Mouse (Mus musculus) embryo, embryonic 11.5 days (tissue): Measurements from ENCODE around the gene Lmntd1.

Experiments used
- DNase-seq: peaks from one replicate; pipeline ENCODE4 v3.0.0-alpha.2; 2012; ENCODE audit warnings: low read depth, low spot score

Lmntd1 gene

GRCm38 (mm10) chr6:145605203-145605602 lies 8.9 kb downstream of the Lmntd1 start:
- no peak for DNase-seq

- DNase-seq = no peak
Measured at GRCm38 (mm10) chr6:145604648-145605047, 9.5 kb downstream of the Lmntd1 start.

DNA sequence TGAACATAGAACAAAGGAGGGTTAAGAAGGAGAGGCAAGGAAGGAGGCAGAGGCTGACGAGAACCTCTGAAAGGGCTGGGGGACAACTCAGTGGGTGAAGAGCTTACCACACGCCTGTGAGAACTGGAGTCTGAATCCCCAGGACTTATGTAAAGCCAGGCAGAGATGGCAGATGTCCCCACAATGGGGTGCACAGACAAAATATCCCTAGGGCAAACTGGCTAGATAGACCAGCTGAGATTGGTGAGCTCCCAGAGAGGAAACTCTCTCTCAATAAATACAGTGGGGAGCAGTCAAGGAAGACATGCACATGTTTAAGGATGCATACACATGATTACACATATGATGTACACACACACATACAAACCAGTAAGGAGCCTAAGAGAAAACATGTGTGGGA lies 10.0 kb downstream of the Lmntd1 start:
- no peak for DNase-seq

DNA sequence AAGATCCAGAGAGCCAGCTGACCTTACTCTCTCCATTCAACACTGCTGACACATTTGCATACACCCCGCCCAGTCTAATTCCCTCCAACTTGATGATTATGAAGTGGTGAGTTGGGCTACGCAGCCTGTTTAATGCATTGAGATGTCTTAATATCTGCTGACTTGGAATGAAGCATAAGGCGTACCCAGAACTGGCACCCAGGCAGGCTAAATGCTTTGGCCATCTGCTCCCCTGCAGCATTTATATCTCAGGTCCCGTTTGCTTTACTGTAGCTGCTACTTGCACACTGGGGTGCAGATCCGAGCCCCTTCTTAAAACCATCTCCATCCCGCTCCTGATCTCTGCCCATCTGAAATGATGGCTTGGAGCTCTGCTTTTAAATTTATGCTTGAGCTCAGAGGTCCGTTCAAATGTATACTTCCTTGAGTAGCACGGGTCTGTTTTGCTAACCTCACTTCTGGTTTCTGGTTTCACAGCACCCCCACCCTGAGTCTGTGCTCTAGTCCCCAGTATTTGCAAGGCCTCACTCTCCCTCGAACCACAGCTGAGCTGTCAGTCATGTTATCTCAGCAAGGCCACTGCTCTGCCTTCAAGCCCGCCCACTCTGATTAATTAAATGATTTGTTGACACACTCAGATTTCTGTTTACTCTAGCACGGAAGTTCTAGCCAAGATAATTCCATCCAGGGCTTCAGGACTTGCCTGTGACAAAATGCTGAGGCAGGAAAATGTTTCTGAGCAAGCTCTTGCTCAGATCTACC lies 15.1 kb downstream of the Lmntd1 start:
- DNase-seq = no peak

GRCm38 (mm10) chr6:145595905-145596304 lies 18.2 kb downstream of the Lmntd1 start:
- DNase-seq = no peak

DNA sequence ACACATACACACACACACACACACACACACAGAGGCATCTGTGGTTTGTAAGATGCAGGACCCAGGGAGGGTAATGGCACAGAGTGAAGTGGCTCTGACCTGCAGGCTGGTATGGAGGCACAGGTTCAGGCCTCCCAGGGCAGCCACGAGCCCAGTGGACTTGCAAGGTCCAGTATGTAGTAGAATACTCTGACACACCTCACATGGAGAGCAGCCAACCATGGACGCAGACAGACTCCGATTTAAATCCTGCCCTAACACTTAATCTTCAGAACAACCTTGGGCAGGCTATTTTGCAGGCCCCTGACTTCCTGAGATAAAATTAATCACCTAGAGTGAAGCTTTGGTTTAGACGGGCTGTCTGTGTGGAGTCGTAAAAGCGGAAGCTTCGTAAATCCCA lies 20.1 kb downstream of the Lmntd1 start:
- DNase-seq = no peak

GRCm38 (mm10) chr6:145592531-145592998 lies 21.6 kb downstream of the Lmntd1 start:
- DNase-seq = no peak

- no peak for DNase-seq
Measured at GRCm38 (mm10) chr6:145592036-145592435, 22.1 kb downstream of the Lmntd1 start.

- DNase-seq = no peak
Measured at GRCm38 (mm10) chr6:145591578-145591977, 22.5 kb downstream of the Lmntd1 start.

- no peak for DNase-seq
Measured at GRCm38 (mm10) chr6:145590501-145591293, 23.4 kb downstream of the Lmntd1 start.

GRCm38 (mm10) chr6:145585052-145585973 lies 28.8 kb downstream of the Lmntd1 start:
- no peak for DNase-seq

DNA sequence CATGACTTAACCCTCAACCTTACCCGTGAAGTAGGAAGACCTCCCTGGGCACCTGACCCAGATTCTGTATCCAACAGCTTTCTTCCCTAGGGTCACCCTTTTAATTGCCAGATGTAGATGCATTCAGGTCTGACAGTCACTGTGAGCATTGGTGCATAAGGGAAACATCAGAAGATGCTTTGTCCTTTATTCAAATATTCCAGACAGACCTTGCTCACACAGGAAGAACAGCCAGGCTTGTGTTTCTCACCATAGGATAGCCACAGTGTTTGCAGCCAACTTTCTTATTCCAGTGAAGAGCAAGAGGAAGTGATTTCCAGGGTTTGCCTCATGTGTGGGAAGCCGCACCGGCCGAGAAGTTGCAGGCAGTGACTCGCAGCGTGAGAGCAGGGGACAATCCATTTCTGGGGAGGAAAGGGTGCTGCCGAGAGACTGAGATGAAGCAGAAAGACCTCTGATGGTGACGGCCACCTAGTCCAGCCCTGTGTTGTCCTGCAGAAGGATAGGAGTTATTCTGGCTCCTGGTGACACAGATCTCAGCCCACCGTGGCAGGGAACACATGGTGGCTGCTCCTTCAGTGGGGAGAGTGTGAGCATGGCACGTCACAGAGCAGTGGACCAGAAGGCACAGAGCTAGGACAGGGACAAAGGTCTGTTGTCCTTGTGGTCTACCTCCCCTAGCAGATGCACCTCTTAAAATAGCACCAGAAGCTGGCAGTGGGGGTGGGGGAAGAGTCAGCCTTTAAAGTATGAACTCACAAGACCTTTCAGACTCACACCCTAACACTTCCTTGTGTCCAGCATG lies 32.6 kb downstream of the Lmntd1 start:
- DNase-seq = no peak

DNA sequence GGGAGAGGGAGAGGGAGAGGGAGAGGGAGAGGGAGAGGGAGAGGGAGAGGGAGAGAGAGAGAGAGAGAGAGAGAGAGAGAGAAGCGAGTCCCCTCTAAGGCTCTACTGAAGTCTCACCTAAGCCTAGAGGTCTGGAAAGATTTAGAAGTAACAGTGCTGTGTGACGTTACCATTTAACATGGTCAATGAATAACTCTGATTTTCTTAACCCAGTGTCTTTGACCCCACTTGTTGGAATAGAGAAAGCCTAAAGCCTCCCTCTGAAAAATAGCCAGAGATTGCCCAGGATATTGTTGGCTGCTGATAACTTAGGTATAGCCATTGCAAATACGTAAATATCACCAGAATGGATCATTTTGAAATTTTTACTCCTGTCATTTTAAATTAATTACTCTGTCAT lies 34.4 kb downstream of the Lmntd1 start:
- no peak for DNase-seq

DNA sequence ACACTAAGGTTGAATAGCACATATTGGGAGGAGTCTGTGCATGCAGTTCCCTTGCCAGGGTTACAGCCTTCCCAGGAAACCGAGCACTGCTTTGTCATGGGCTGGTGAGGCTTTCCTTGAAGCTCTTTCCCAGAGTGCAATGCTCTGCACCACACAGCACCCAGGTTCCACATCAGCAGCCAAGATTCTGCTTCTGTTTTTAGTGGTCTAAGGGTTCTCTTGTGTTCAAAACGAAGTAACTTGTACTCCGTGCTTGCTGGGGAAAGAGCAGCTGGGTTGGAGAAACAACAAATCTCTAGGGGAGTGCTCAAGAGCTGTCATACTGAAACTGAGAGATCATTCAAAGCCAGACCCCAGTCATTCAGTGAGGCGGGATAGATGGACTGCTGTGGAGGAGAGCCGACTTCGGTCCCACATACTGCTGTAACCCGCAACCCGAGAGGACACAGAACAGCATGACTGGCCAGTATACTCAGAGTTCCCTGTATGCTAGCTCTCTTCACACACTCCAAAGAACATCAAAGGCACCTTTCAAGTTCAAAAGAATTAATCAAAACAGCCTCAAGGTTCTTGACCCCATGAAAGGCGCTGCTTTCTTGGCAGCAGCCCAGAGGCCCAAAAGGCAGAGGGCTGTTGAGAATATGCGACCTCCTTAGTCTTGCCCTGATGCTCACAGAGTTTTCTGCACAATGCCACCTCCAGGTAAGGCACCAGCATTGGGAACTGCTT lies 35.5 kb downstream of the Lmntd1 start:
- no peak for DNase-seq

GRCm38 (mm10) chr6:145576762-145577161 lies 37.4 kb downstream of the Lmntd1 start:
- no peak for DNase-seq

DNA sequence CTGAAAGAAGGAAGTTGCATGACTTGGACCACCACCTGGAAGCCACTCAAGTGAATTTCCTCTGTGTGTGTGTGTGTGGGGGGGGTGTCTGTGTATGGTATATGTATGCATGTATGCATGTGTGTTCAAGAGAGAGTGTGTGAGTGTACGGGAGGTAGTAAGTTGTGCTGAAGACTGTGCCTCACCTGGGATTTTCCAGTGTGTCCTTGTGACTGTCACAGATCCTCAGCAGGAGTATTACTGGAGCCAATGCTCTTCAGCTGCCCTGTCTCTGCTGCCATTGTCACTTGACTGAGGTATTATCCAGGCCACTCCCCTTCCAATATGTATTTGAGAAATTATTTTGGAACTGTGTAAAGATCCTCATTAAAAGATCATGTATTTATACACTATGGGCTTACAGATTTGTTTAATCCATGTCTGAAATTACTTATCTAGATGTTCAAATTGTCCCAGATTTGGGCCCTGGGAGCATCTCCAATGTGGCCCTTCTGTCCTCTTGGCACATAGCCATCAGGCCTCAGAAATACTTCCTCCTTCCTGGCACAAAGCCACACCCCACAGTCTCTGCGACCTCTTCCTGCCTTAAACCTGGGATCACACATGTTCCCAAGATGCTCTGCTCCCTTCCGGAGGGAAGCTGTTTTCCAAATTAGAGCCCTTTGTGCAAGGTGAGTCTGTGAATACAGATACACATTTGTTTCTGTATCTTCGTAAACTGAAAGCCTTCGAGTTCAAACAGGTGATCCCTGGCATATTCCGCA lies 40.7 kb downstream of the Lmntd1 start:
- no peak for DNase-seq

DNA sequence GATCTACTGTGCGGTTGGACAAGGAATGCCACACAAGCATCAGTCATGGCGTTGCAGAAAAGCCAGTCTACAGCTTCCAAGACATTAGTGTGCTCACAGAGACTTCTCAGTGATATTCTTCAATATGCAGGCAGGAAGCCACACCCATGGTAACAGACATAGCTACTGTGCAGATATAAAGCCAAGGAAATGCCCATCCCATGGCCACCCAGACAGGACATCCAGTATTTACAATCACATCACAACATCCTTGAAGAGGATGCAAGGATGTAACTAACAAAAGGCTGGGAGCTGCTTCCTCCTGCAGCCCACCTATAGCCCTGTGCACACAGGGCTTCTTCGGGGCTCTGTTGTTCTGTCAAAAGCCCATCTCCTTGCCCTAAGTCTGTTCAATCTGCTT lies 45.4 kb downstream of the Lmntd1 start:
- DNase-seq = no peak

- no peak for DNase-seq
Measured at GRCm38 (mm10) chr6:145567832-145568231, 46.3 kb downstream of the Lmntd1 start.

- DNase-seq = no peak
Measured at GRCm38 (mm10) chr6:145567296-145567695, 46.8 kb downstream of the Lmntd1 start.

GRCm38 (mm10) chr6:145565663-145566062 lies 48.5 kb downstream of the Lmntd1 start:
- no peak for DNase-seq
